Mouse (Mus musculus) CH12.LX (cell line): Measurements from ENCODE around the gene Hist1h3c. TPM values are rescaled to one million over a fixed set of nuclear protein-coding genes. Genes with fewer than 3 reads are reported as not detected.

ENCODE experiments used
- DNase-seq: peaks from one replicate; pipeline ENCODE4 v3.0.0-alpha.2; 2013; ENCODE audit errors: extremely low read depth
- H3K27ac ChIP-seq: 2 replicates; pipeline ENCODE4 v1.5.1; 2012; ENCODE audit warnings: low read depth, mild to moderate bottlenecking, control low read depth, moderate library complexity; ENCODE audit not compliant: insufficient read depth
- H3K27me3 ChIP-seq: replicated peaks from 2 replicates; pipeline ENCODE3; 2012; ENCODE audit warnings: inconsistent platforms
- H3K36me3 ChIP-seq, 2 experiments: replicated peaks in 1 of 2; 2 replicates each; pipeline versions ENCODE3 to v1.6.1; 2012; ENCODE audit warnings: inconsistent platforms in 1 of 2, low read length in 1 of 2, mild to moderate bottlenecking in 1 of 2, mixed read lengths in 1 of 2, moderate library complexity in 1 of 2; ENCODE audit not compliant: control insufficient read depth in 1 of 2, insufficient read depth in 1 of 2
- H3K4me1 ChIP-seq, 2 experiments: 2 replicates each; pipeline ENCODE4 v1.6.1; 2012; ENCODE audit warnings: inconsistent platforms in 1 of 2, moderate library complexity in 1 of 2; ENCODE audit not compliant: insufficient read depth in 2 of 2, control insufficient read depth in 1 of 2
- H3K4me2 ChIP-seq: 2 replicates; pipeline ENCODE4 v1.6.1; 2012; ENCODE audit warnings: low read depth, mild to moderate bottlenecking, control low read depth; ENCODE audit not compliant: poor library complexity, insufficient read depth, severe bottlenecking
- H3K4me3 ChIP-seq, 3 experiments: fragments of 150-350 bp in 1 of 3; sonication (generic) in 1 of 3; replicated peaks in 1 of 3; 2 replicates each; pipeline versions ENCODE3 to v1.5.1; 2011 to 2012; ENCODE audit warnings: low read depth in 2 of 3, low read length in 2 of 3, mild to moderate bottlenecking in 2 of 3, moderate library complexity in 2 of 3, control low read depth in 1 of 3, improper control_type of control experiment in 1 of 3, inconsistent platforms in 1 of 3, mixed read lengths in 1 of 3; ENCODE audit not compliant: poor library complexity in 1 of 3
- H3K79me2 ChIP-seq: replicated peaks from 2 replicates; pipeline ENCODE4 v1.6.1; 2012; ENCODE audit warnings: mild to moderate bottlenecking, moderate library complexity; ENCODE audit not compliant: control insufficient read depth, poor library complexity, insufficient read depth, severe bottlenecking; ENCODE audit errors: extremely low read depth
- H3K9ac ChIP-seq: 2 replicates; pipeline ENCODE4 v1.6.1; 2012; ENCODE audit warnings: low read depth, mild to moderate bottlenecking, control low read depth, moderate library complexity; ENCODE audit not compliant: insufficient read depth
- H3K9me3 ChIP-seq: replicated peaks from 2 replicates; pipeline ENCODE3; 2012; ENCODE audit warnings: low read length, inconsistent platforms, mixed read lengths
- CHD1 ChIP-seq: IDR thresholded peaks from 2 replicates; pipeline ENCODE4 v1.6.1; 2012; ENCODE audit warnings: low read depth, low read length, improper control_type of control experiment, inconsistent platforms
- CHD2 ChIP-seq: IDR thresholded peaks from 2 replicates; pipeline ENCODE4 v1.6.1; 2011; ENCODE audit warnings: low read length, improper control_type of control experiment
- E2F4 ChIP-seq: IDR thresholded peaks from 2 replicates; pipeline ENCODE4 v1.6.1; 2011; ENCODE audit warnings: low read depth, low read length, improper control_type of control experiment; ENCODE audit not compliant: insufficient replicate concordance
- GABPA ChIP-seq: IDR thresholded peaks from 2 replicates; pipeline ENCODE4 v1.6.1; 2012; ENCODE audit warnings: low read depth, low read length, improper control_type of control experiment, inconsistent platforms; ENCODE audit not compliant: insufficient replicate concordance
- IRF4 ChIP-seq: IDR thresholded peaks from 2 replicates; pipeline ENCODE4 v1.6.1; 2014; ENCODE audit warnings: low read depth, mild to moderate bottlenecking, inconsistent platforms, low read length, improper control_type of control experiment
- JUND ChIP-seq: conservative IDR thresholded peaks from 2 replicates; pipeline ENCODE4 v1.6.1; 2011; ENCODE audit warnings: low read depth, low read length, improper control_type of control experiment
- MXI1 ChIP-seq: IDR thresholded peaks from 2 replicates; pipeline ENCODE4 v1.6.1; 2011; ENCODE audit warnings: mild to moderate bottlenecking, low read depth, low read length, improper control_type of control experiment
- MYC ChIP-seq: IDR thresholded peaks from 2 replicates; pipeline ENCODE4 v1.6.1; 2011; ENCODE audit warnings: low read depth, mild to moderate bottlenecking, improper control_type of control experiment, low read length
- NELFE ChIP-seq: IDR thresholded peaks from 2 replicates; pipeline ENCODE4 v1.6.1; 2011; ENCODE audit warnings: low read depth, low read length, improper control_type of control experiment
- POLR2A ChIP-seq: IDR thresholded peaks from 2 replicates; pipeline ENCODE4 v1.6.1; 2011; ENCODE audit warnings: low read depth, mild to moderate bottlenecking, improper control_type of control experiment, low read length
- POLR2AphosphoS2 ChIP-seq: IDR thresholded peaks from 2 replicates; pipeline ENCODE4 v1.6.1; 2011; ENCODE audit warnings: low read depth, low read length, improper control_type of control experiment
- RCOR1 ChIP-seq: conservative IDR thresholded peaks from 2 replicates; pipeline ENCODE4 v1.6.1; 2012; ENCODE audit warnings: low read depth, mild to moderate bottlenecking, inconsistent platforms, low read length, improper control_type of control experiment
- SIN3A ChIP-seq: IDR thresholded peaks from 2 replicates; pipeline ENCODE4 v1.6.1; 2012; ENCODE audit warnings: low read length, improper control_type of control experiment, inconsistent platforms
- TBP ChIP-seq: conservative IDR thresholded peaks from 2 replicates; pipeline ENCODE4 v1.6.1; 2011; ENCODE audit warnings: low read depth, low read length, improper control_type of control experiment
- UBTF ChIP-seq: IDR thresholded peaks from 2 replicates; pipeline ENCODE4 v1.6.1; 2012; ENCODE audit warnings: low read depth, mild to moderate bottlenecking, inconsistent platforms, low read length, improper control_type of control experiment, moderate library complexity
- USF2 ChIP-seq: conservative IDR thresholded peaks from 2 replicates; pipeline ENCODE4 v1.6.1; 2011; ENCODE audit warnings: low read depth, low read length, improper control_type of control experiment
- ZMIZ1 ChIP-seq: IDR thresholded peaks from 2 replicates; pipeline ENCODE4 v1.6.1; 2012; ENCODE audit warnings: low read depth, mild to moderate bottlenecking, inconsistent platforms, low read length, improper control_type of control experiment
- ZNF384 ChIP-seq: IDR thresholded peaks from 2 replicates; pipeline ENCODE4 v1.6.1; 2012; ENCODE audit warnings: low read depth, low read length, improper control_type of control experiment, inconsistent platforms
- dilution Hi-C: fragments of 300-500 bp; cut with MboI; formaldehyde crosslinking; loops from 2 replicates; pipeline ENCODE4 v1.14.3; 2020; ENCODE audit warnings: low sequenced_read_pairs; ENCODE audit not compliant: extremely low pct_unique_long_range_greater_than_20kb, extremely low pct_ligation_motif_present
- in situ Hi-C: fragments of 300-500 bp; cut with MboI; formaldehyde crosslinking; loops from 3 replicates; pipeline ENCODE4 v1.14.3; 2019; ENCODE audit warnings: low sequenced_read_pairs, low pct_ligation_motif_present, low pct_unique_long_range_greater_than_20kb, mixed read lengths
- polyA plus RNA-seq: library from polyadenylated mRNA; unstranded; fragments of >175 nt; gene quantifications from 2 replicates; pipeline ENCODE4 v1.2.1, GENCODE M21; 2012; ENCODE audit warnings: low read depth; ENCODE audit not compliant: insufficient read length
- total RNA-seq, 2 experiments: library from RNA; depleted of rRNA; stranded (reverse); fragments of 300-350 nt in 1 of 2; fragments of >200 nt in 1 of 2; gene quantifications; 2 replicates each; pipeline ENCODE4 v1.2.3; 2012 to 2014

Hist1h3c gene
- total and polyA plus RNA-seq, 3 experiments: 7.3 to 1,847 (median 73.1) TPM

DNA sequence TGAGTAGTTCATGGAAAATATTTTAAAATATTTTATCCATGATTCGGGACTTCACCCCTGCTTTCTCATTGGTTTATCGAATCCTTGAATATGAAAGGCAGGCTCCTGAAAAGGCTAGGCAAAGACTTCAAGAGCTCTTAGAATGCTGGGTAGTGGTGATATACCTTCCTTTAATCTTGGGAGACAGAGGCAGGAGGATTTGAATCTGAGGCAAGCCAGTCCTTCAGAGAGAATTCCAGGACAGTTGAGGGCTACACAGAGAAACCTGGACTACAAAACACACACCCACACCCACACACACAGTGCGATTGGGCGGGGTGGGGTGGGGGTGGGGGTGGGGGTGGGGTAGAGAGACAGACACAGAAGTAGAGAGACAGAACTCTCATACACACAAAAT is 2.5 kb upstream of the Hist1h3c start:
- no peak for DNase-seq
- Histone ChIP-seq H3K79me2 (no peaks in the 10 kb centered on the region), H3K27me3 (no peaks in the 10 kb centered on the region), H3K4me1 (peaks cover 3 to 31% of the 10 kb centered on the region in 2 experiments; a peak in 3 of 4 replicates), H3K4me2 (peak overlapping the region; percentile 93), H3K9ac (peak overlapping the region; percentile 90), H3K36me3 (no peaks in the 10 kb centered on the region), H3K4me3 (no peak overlapping the region), H3K9me3 (no peaks in the 10 kb centered on the region), H3K27ac (peak overlapping the region; percentile 80)
- dilution Hi-C loops (loop anchor here (10.0 kb wide), 1 partner anchor 53 kb away; the partner anchor contains the start of genes Hist1h1t and Hist1h4c), in situ Hi-C loops (no loop called here)
- TF ChIP-seq IRF4 (no peak), JUND (no peak), CHD2 (no peak; the same call in 1 of the 2 replicates), POLR2AphosphoS2 (no peak), CHD1 (no peak), TBP (peak; percentile 23; the same call in 1 of the 2 replicates), RCOR1 (no peak), GABPA (no peak)

DNA sequence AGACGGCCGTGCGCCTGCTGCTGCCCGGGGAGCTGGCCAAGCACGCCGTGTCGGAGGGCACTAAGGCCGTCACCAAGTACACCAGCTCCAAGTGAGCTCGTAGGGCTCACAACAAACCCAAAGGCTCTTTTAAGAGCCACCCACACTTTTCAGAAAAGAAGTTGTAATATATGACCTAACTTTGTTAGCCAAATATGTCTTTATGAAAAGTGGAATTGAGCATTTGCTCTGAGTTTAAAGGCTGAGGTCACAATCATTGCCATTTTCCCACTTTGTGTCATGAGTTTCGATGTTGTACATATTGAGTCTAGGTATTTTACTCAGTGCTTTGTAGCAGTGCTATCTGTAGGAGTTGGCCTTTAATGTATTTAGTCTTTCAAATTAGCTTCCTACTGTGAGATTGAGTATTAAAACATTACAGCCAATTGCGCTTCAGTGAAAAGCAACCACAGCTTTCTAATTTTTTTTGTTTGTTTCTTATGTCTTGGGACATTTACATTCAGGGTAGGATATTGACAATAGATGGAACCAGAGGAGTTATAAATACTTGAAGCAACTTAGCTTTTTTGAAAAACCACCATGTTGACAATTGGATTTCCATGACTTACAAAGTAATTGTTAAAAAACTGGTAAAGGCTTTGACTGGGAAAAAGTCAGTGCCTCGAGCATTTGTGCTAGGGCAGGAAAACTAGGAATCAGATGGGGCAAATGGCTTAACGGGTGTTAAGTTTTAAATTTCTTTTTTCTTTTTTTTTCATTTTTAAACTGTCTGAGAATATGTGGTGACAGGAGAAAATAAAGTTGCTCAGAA is 1.9 kb upstream of the Hist1h3c start:
- Histone ChIP-seq H3K4me3 (peak overlapping the region in 1 of 3 experiments; percentile 48), H3K9ac (peak overlapping the region; percentile 90)
- in situ Hi-C loops: no loop called here

More for the DNA sequence above, 1.9 kb upstream of the Hist1h3c start:
- Histone ChIP-seq H3K79me2 (no peaks in the 10 kb centered on the region), H3K36me3 (no peaks in the 10 kb centered on the region), H3K4me1 (peaks cover 3 to 37% of the 10 kb centered on the region in 2 experiments; a peak in 3 of 4 replicates), H3K4me2 (peak overlapping the region; percentile 93; the same call in 1 of the 2 replicates), H3K27me3 (no peaks in the 10 kb centered on the region), H3K9me3 (no peaks in the 10 kb centered on the region), H3K27ac (peak overlapping the region; percentile 99)
- DNase-seq: no peak
- TF ChIP-seq NELFE (0 out of 2 replicates have a peak, but pooled peaks have one; percentile 60), SIN3A (peak; percentile 47; the same call in 1 of the 2 replicates), MYC (no peak), TBP (peak; percentile 54; the same call in 1 of the 2 replicates), POLR2AphosphoS2 (peak; percentile 100), MXI1 (no peak; the same call in 1 of the 2 replicates), ZMIZ1 (peak; percentile 99), UBTF (peak; percentile 92; the same call in 1 of the 2 replicates), ZNF384 (0 out of 2 replicates have a peak, but pooled peaks have one; percentile 29), POLR2A (peak; percentile 91), E2F4 (0 out of 2 replicates have a peak, but pooled peaks have one; percentile 20), RCOR1 (peak; percentile 68), IRF4 (no peak), CHD1 (peak; percentile 60), USF2 (peak; percentile 9; the same call in 1 of the 2 replicates)
- dilution Hi-C loops: loop anchor here (10.0 kb wide), 1 partner anchor 52 kb away; the partner anchor contains the start of genes Hist1h1t and Hist1h4c
